Mouse (Mus musculus) central nervous system, embryonic 18 days (tissue): ENCODE measurements around the gene Ndufb7. TPM values are rescaled to one million over a fixed set of nuclear protein-coding genes. Genes with fewer than 3 reads are reported as not detected.

Source experiments
- polyA plus RNA-seq: library from polyadenylated mRNA; depleted of rRNA; stranded (reverse); fragments of >200 nt; gene quantifications from 2 replicates; pipeline ENCODE4 v1.2.3, GENCODE M21; 2012; rRNA removed

The Ndufb7 gene
- 322 and 325 TPM in 2 replicates for polyA plus RNA-seq

GRCm38 (mm10) chr8:83566469-83567395 lies at the start of gene Ndufb7:
Ndufb7 (plus strand) TSS chr8:83566671.

GRCm38 (mm10) chr8:83535736-83536135 lies 30.7 kb upstream of the Ndufb7 start, which contains the start of gene Olfr370:
Olfr370 (plus strand) TSS chr8:83535780.

GRCm38 (mm10) chr8:83607661-83608397 lies 41.4 kb downstream of the Ndufb7 start, which contains the start of the genes Tecr and Dnajb1:
Tecr (minus strand) TSS chr8:83607971.
Dnajb1 (plus strand) TSS chr8:83608193.

Other genes with a start within 250 kb of the Ndufb7 start
- 18.7 and 20.3 TPM in 2 replicates for gene Elmod2, start 234.2 kb upstream of the Ndufb7 start, polyA plus RNA-seq
- gene Mgat4d, start 218.2 kb upstream of the Ndufb7 start, polyA plus RNA-seq = not detected in 2 replicates
- gene Clgn, start 176.8 kb upstream of the Ndufb7 start, polyA plus RNA-seq = 9.0 and 10.4 TPM in 2 replicates
- 288 and 319 TPM in 2 replicates for gene Scoc, start 108.3 kb upstream of the Ndufb7 start, polyA plus RNA-seq
- gene Olfr370, start 30.9 kb upstream of the Ndufb7 start, polyA plus RNA-seq = 0.03 and 0.09 TPM in 2 replicates
- 1,121 and 1,193 TPM in 2 replicates for gene Tecr, start 41.3 kb downstream of the Ndufb7 start, polyA plus RNA-seq
- 35.8 and 36.4 TPM in 2 replicates for gene Dnajb1, start 41.5 kb downstream of the Ndufb7 start, polyA plus RNA-seq
- 71.1 and 72.7 TPM in 2 replicates for gene Gipc1, start 86.0 kb downstream of the Ndufb7 start, polyA plus RNA-seq
- 1.0 and 1.2 TPM in 2 replicates for gene Ptger1, start 100.0 kb downstream of the Ndufb7 start, polyA plus RNA-seq
- 69.7 and 76.4 TPM in 2 replicates for gene Pkn1, start 132.5 kb downstream of the Ndufb7 start, polyA plus RNA-seq
- gene Ddx39, start 148.5 kb downstream of the Ndufb7 start, polyA plus RNA-seq = 66.8 and 67.7 TPM in 2 replicates
- gene Adgre5, start 174.7 kb downstream of the Ndufb7 start, polyA plus RNA-seq = 17.7 and 18.0 TPM in 2 replicates